Mouse (Mus musculus): ENCODE results near the gene Mtus2.
A peak's percentile ranks its signal among the peaks of the same experiment; 100 is the strongest.
"Not testable (repeated sequence)": the region's sequence is repeated elsewhere in the genome, so short reads cannot be mapped to it uniquely, and the experiment has no call there.

Mtus2 gene

GRCm38 (mm10) chr5:148288804-148289203, 331.7 kb downstream of the Mtus2 start:
- no peak for DNase-seq

GRCm38 (mm10) chr5:148289951-148290350, 332.8 kb downstream of the Mtus2 start:
- DNase-seq = no peak

GRCm38 (mm10) chr5:148292862-148293261, 335.7 kb downstream of the Mtus2 start:
- no peak for DNase-seq

- DNase-seq = peak; percentile 7
These were observed 336.2 kb downstream of the Mtus2 start for GRCm38 (mm10) chr5:148293346-148293745.

- DNase-seq = no peak
These were observed 345.8 kb downstream of the Mtus2 start for GRCm38 (mm10) chr5:148302968-148303367.

GRCm38 (mm10) chr5:148304112-148304511, 347.0 kb downstream of the Mtus2 start:
- DNase-seq = no peak

GRCm38 (mm10) chr5:148310790-148311189, 353.7 kb downstream of the Mtus2 start:
- no peak for DNase-seq

GRCm38 (mm10) chr5:148312443-148312842, 355.3 kb downstream of the Mtus2 start:
- DNase-seq = no peak

- no peak for DNase-seq
These were observed 357.8 kb downstream of the Mtus2 start for GRCm38 (mm10) chr5:148314931-148315330.

- peak; percentile 29 for DNase-seq
These were observed 368.3 kb downstream of the Mtus2 start for GRCm38 (mm10) chr5:148325317-148325885.

GRCm38 (mm10) chr5:148326295-148326694, 369.2 kb downstream of the Mtus2 start:
- DNase-seq = not testable (repeated sequence)

GRCm38 (mm10) chr5:148328982-148329381, 371.9 kb downstream of the Mtus2 start:
- no peak for DNase-seq

- DNase-seq = no peak
These were observed 374.2 kb downstream of the Mtus2 start for GRCm38 (mm10) chr5:148331229-148331776.

GRCm38 (mm10) chr5:148331926-148332621, 375.0 kb downstream of the Mtus2 start:
- DNase-seq = no peak

GRCm38 (mm10) chr5:148332622-148332974, 375.5 kb downstream of the Mtus2 start:
- peak; percentile 67 for DNase-seq

- DNase-seq = no peak
These were observed 382.0 kb downstream of the Mtus2 start for GRCm38 (mm10) chr5:148339126-148339525.

- no peak for DNase-seq
These were observed 385.1 kb downstream of the Mtus2 start for GRCm38 (mm10) chr5:148342061-148342741.

- DNase-seq = no peak
These were observed 387.3 kb downstream of the Mtus2 start for GRCm38 (mm10) chr5:148344374-148344773.

GRCm38 (mm10) chr5:148346543-148346942, 389.4 kb downstream of the Mtus2 start:
- no peak for DNase-seq

GRCm38 (mm10) chr5:148348153-148348552, 391.0 kb downstream of the Mtus2 start:
- no peak for DNase-seq

GRCm38 (mm10) chr5:148349327-148350011, 392.3 kb downstream of the Mtus2 start:
- DNase-seq = no peak

GRCm38 (mm10) chr5:148353429-148353828, 396.3 kb downstream of the Mtus2 start:
- DNase-seq = no peak

GRCm38 (mm10) chr5:148354536-148354935, 397.4 kb downstream of the Mtus2 start:
- DNase-seq = no peak
